Mouse (Mus musculus): ENCODE measurements around the gene Fam207a. TPM values are rescaled to one million over a fixed set of nuclear protein-coding genes. Genes with fewer than 3 reads are reported as not detected.

Fam207a gene
- polyA plus RNA-seq, 1 experiment, result 8.8 TPM

DNA sequence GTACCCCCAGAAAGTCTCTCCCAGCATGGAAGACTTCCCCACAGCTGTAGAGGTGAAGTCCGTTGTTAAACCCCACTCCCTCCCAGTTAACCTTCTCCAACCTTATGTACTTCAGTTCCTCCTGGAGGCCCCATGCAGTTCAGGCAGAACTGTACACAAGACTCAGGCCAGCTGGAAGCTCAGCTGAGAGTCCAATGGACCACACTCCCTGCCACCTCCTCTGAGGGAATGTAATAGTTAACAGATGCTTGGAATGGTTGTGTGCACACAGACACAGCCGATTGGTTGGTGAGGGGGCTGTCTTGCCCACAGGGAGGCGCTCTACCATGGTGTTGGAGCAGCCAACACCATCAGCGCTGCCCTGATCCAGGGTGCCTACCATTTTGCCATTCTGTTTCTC is 73.3 kb downstream of the Fam207a start:
- no peak overlapping the region for H3K4me3 ChIP-seq (replicated peaks)
- no peaks in the 10 kb centered on the region for H3K36me3 ChIP-seq (ENCODE audit: control insufficient read depth)
- 0 out of 2 replicates have a peak, but pooled peaks cover 2% of the 10 kb centered on the region for H3K9me3 ChIP-seq (ENCODE audit: control insufficient read depth, low read length)
- H3K4me1 ChIP-seq (ENCODE audit: control insufficient read depth), result no peaks in the 10 kb centered on the region
- no peak for TF ChIP-seq TAL1 (IDR thresholded peaks at IDR 0.05; ENCODE audit: low read length)
- TF ChIP-seq GATA1 (IDR thresholded peaks at IDR 0.05; ENCODE audit: low read length), result no peak
- H3K27me3 ChIP-seq (ENCODE audit: control insufficient read depth), result no peaks in the 10 kb centered on the region

DNA sequence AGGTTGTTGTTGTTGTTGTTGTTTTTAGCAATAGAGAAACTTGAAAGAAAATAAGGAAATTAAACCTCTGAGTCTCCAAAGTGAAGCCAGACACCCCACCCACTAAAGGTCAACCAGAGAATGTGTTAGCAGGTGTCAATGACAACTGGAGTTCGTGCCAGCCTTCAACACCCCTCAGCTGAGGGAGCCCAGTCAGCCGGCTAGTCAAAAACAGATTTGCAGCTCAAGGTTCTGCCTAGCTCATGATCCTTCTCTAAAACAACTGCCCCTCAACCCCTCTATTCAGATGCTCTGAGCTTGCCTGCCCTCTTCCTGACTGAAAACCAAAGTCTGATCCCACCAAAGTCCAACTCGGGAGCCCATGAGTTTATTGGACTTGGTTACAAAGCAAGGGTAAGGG is 73.8 kb downstream of the Fam207a start:
- Histone ChIP-seq H3K9me3 (ENCODE audit: control insufficient read depth, low read length) (0 out of 2 replicates have a peak, but pooled peaks cover 2% of the 10 kb centered on the region), H3K27me3 (ENCODE audit: control insufficient read depth) (no peaks in the 10 kb centered on the region), H3K4me1 (ENCODE audit: control insufficient read depth) (no peaks in the 10 kb centered on the region), H3K36me3 (ENCODE audit: control insufficient read depth) (no peaks in the 10 kb centered on the region), H3K4me3 (replicated peaks) (no peak overlapping the region)
- TF ChIP-seq GATA1 (IDR thresholded peaks at IDR 0.05; ENCODE audit: low read length) (no peak), TAL1 (IDR thresholded peaks at IDR 0.05; ENCODE audit: low read length) (no peak)

DNA sequence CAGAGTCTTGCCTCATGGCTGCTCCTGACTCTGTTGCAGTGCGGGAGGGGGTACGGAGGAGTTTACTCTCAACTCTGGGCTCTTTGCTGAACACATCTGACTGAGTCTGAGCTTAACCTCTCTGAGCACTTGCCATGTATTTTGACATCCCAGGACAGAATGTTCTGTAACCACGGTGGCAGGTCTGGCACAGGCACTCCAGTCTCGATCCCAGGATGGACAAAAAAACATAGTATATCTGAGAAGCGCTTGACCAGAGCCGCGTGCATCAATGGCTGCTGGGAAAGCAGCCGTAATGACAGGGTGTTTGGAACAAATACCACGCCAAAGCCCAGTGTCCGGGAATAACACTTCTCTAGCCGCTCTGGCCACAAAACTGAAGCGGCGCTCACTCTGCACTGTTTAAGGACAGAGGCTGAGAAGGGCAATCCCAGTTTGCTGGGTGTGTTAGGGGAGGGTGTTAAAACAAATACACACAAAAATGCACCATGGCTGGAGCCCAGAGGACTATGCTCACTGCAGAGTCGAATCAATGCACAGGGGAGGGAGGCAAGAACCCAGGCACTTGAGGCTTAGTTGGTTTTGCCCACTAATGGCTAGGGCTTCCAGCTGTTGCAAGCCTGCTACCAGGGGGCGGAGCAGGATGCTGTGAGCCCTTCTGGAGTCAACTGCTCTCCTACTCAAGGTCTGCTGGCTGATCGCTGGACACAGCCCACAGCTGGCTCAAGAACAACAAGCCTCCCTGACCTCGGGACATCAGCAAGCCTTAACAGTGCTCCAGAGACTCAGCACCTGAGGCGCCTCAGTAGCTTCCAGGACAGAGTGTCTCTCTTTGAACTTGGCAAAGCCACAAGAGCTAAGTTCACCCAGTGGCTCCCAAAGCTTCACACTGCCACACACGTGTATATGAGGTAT is 74.5 kb downstream of the Fam207a start:
- Histone ChIP-seq H3K4me1 (ENCODE audit: control insufficient read depth) (no peaks in the 10 kb centered on the region), H3K4me3 (replicated peaks) (no peak overlapping the region)

DNA sequence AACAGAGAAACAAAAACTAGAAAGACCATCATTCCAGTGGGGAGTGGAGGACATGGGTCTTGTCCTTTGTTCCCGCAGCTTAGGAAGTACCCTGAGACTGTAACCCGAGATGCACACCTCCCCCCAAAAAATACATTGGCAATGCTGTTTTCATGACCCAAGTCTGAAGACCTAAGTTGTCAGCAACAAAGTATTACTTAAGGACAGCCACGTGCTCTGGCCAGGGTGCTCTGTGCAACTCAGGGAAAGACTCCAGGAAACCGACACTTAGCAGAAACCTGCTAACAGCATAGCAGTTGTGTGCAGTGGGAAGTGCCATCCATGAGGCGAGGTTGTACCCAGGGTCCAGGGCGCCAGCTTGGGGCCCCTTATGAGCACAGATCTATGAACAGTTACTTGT is 75.3 kb downstream of the Fam207a start:
- no peaks in the 10 kb centered on the region for H3K36me3 ChIP-seq (ENCODE audit: control insufficient read depth)
- H3K4me1 ChIP-seq (ENCODE audit: control insufficient read depth), result no peaks in the 10 kb centered on the region
- no peaks in the 10 kb centered on the region for H3K27me3 ChIP-seq (ENCODE audit: control insufficient read depth)
- no peak overlapping the region for H3K4me3 ChIP-seq (replicated peaks)
- 0 out of 2 replicates have a peak, but pooled peaks cover 2% of the 10 kb centered on the region for H3K9me3 ChIP-seq (ENCODE audit: control insufficient read depth, low read length)
- TF ChIP-seq GATA1 (IDR thresholded peaks at IDR 0.05; ENCODE audit: low read length), result no peak
- no peak for TF ChIP-seq TAL1 (IDR thresholded peaks at IDR 0.05; ENCODE audit: low read length)

More for the DNA sequence above, 74.5 kb downstream of the Fam207a start:
- 0 out of 2 replicates have a peak, but pooled peaks cover 2% of the 10 kb centered on the region for H3K9me3 ChIP-seq (ENCODE audit: control insufficient read depth, low read length)
- H3K36me3 ChIP-seq (ENCODE audit: control insufficient read depth), result no peaks in the 10 kb centered on the region
- TF ChIP-seq GATA1 (IDR thresholded peaks at IDR 0.05; ENCODE audit: low read length) (no peak), TAL1 (IDR thresholded peaks at IDR 0.05; ENCODE audit: low read length) (no peak)
- no peaks in the 10 kb centered on the region for H3K27me3 ChIP-seq (ENCODE audit: control insufficient read depth)

DNA sequence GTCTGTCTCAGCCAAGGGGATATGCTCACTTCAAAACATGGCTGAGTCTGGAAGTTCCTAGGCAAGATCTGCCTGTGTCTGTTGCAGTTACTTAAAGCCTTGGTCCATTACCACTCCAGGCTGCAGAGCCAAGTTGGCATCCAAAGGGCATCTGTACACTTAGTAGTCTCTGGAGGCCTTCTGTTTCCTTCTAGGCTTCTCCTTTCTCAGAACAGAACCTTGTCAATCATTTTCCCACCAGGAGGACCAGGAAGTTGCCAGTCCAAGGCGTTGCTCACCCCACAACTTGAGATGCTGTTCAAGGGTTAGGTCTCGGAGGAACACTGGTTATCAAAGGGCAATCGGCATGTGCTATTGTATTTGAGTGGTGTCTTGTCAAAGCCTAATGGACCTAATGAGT is 76.6 kb downstream of the Fam207a start:
- H3K9me3 ChIP-seq (ENCODE audit: control insufficient read depth, low read length), result no peaks in the 10 kb centered on the region
- TF ChIP-seq GATA1 (IDR thresholded peaks at IDR 0.05; ENCODE audit: low read length) (no peak), TAL1 (IDR thresholded peaks at IDR 0.05; ENCODE audit: low read length) (no peak)
- no peak overlapping the region for H3K4me3 ChIP-seq (replicated peaks)
- H3K4me1 ChIP-seq (ENCODE audit: control insufficient read depth), result peaks cover 2% of the 10 kb centered on the region; the same call in 1 of the 2 replicates
- H3K36me3 ChIP-seq (ENCODE audit: control insufficient read depth), result no peaks in the 10 kb centered on the region
- H3K27me3 ChIP-seq (ENCODE audit: control insufficient read depth), result peaks cover 3% of the 10 kb centered on the region; the same call in 1 of the 2 replicates

DNA sequence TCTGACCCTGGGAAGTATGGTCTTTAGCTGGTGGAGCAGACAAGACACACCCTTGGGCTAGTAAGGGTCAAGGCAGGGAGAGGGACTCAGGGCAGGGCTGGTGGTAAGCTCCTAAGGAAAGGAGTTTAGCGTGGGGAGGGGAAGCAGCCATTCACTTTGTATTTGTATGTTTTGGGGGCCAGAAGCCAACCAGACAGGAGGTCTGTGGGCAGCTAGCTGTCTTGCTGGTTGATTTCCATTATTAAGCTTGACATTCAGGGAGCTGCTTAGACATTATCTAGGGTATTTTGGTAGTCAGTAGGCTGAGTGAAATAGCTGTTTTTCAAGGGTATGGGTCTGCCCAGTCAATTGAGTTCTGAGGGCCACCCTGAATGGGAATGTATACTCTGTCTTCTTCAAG is 77.6 kb downstream of the Fam207a start:
- H3K4me3 ChIP-seq (replicated peaks), result no peak overlapping the region
- no peaks in the 10 kb centered on the region for H3K9me3 ChIP-seq (ENCODE audit: control insufficient read depth, low read length)
- peaks cover 2% of the 10 kb centered on the region; the same call in 1 of the 2 replicates for H3K4me1 ChIP-seq (ENCODE audit: control insufficient read depth)
- H3K36me3 ChIP-seq (ENCODE audit: control insufficient read depth), result no peaks in the 10 kb centered on the region
- TF ChIP-seq TAL1 (IDR thresholded peaks at IDR 0.05; ENCODE audit: low read length) (no peak), GATA1 (IDR thresholded peaks at IDR 0.05; ENCODE audit: low read length) (no peak)
- H3K27me3 ChIP-seq (ENCODE audit: control insufficient read depth), result peaks cover 3% of the 10 kb centered on the region; the same call in 1 of the 2 replicates

Other genes starting within 250 kb of the Fam207a start
- gene Adarb1, start 97.5 kb downstream of the Fam207a start, polyA plus RNA-seq (2012), result not detected in 2 replicates
- 0.14 and 0.23 TPM in 2 replicates for gene Itgb2, start 14.5 kb upstream of the Fam207a start, polyA plus RNA-seq (2012)
- 7.2 and 9.7 TPM in 2 replicates for gene Pttg1ip, start 65.9 kb upstream of the Fam207a start, polyA plus RNA-seq (2012)
- 3.1 and 3.3 TPM in 2 replicates for gene Sumo3, start 90.3 kb upstream of the Fam207a start, polyA plus RNA-seq (2012)
- not detected in 2 replicates for gene Gm49325, start 90.4 kb upstream of the Fam207a start, polyA plus RNA-seq (2012)
- 2.6 and 2.9 TPM in 2 replicates for gene Ube2g2, start 106.5 kb upstream of the Fam207a start, polyA plus RNA-seq (2012)
- not detected in 2 replicates for gene Tspear, start 170.8 kb upstream of the Fam207a start, polyA plus RNA-seq (2012)
- not detected in 2 replicates for gene Gm19402, start 175.0 kb upstream of the Fam207a start, polyA plus RNA-seq (2012)
- gene Gm9508, start 181.4 kb upstream of the Fam207a start, polyA plus RNA-seq (2012), result not detected in 2 replicates
- gene Gm10272, start 190.8 kb upstream of the Fam207a start, polyA plus RNA-seq (2012), result not detected in 2 replicates
- not detected in 2 replicates for gene Gm10024, start 195.7 kb upstream of the Fam207a start, polyA plus RNA-seq (2012)
- gene Gm10142, start 200.0 kb upstream of the Fam207a start, polyA plus RNA-seq (2012), result not detected in 2 replicates
- not detected in 2 replicates for gene Krtap12-1, start 204.8 kb upstream of the Fam207a start, polyA plus RNA-seq (2012)
- not detected in 2 replicates for gene Gm10100, start 210.7 kb upstream of the Fam207a start, polyA plus RNA-seq (2012)
- gene Gm18596, start 226.9 kb upstream of the Fam207a start, polyA plus RNA-seq (2012), result not detected in 2 replicates
- not detected in 2 replicates for gene Gm9736, start 235.6 kb upstream of the Fam207a start, polyA plus RNA-seq (2012)
- gene Gm3233, start 243.9 kb upstream of the Fam207a start, polyA plus RNA-seq (2012), result not detected in 2 replicates